8 mouse cellular contexts compared by ENCODE assay signal in genomic region chr9:80067221-80068027, GRCm38 (mm10). TPM values are rescaled to one million over a fixed set of nuclear protein-coding genes. Genes with fewer than 3 reads are reported as not detected.
A peak's percentile ranks its signal among the peaks of the same experiment; 100 is the strongest.
DNase-seq lines count a peak whose midpoint lies in the region; ATAC-seq and TF ChIP-seq lines count a peak whose summit lies in the region.

No protein-coding gene starts in this region.

- in situ Hi-C loops in Patski (cut with MboI; ENCODE audit: low pct_unique_long_range_greater_than_20kb), result no loop called here

- H3K9me3 ChIP-seq in hindbrain, embryonic 14.5 days (ENCODE audit: control insufficient read depth, low read length), result no peaks in the 10 kb centered on the region

- POLR2A ChIA-PET in Patski (lab: Charles Lee), result interaction anchor here (0.8 to 1.0 kb wide), 2 partner anchors 21 to 147 kb away, joined by 3 to 4 read pairs; no protein-coding TSS in a partner anchor

- under 1% methylated on average over 77 of the region's 93 CpGs for WGBS in hindbrain, embryonic 14.5 days

- H3K9ac ChIP-seq in hindbrain, embryonic 14.5 days, result peak overlapping the region; percentile 94

- peak overlapping the region; percentile 100 for H3K27ac ChIP-seq in hindbrain, embryonic 14.5 days

- peak; percentile 76 for ATAC-seq in Patski
- peak; percentile 83 for ATAC-seq in hindbrain, embryonic 14.5 days (ENCODE audit: low FRiP score)

- H3K36me3 ChIP-seq in hindbrain, embryonic 14.5 days (replicated peaks; ENCODE audit: control insufficient read depth, insufficient read depth), result no peaks in the 10 kb centered on the region

- peak overlapping the region; percentile 95 for H3K4me3 ChIP-seq in hindbrain, embryonic 14.5 days (replicated peaks; ENCODE audit: low read length)

- H3K4me2 ChIP-seq in hindbrain, embryonic 14.5 days (replicated peaks), result peak overlapping the region; percentile 63

- DNase-seq in Patski (ENCODE audit: low read depth, low spot score), result no peak
- peak; percentile 77 to 87 for DNase-seq in cerebellum, postnatal 25 days
- DNase-seq in frontal cortex, postnatal 36 days (ENCODE audit: low spot score in 2 of 2), result peak; percentile 70 to 75
- DNase-seq in hindbrain, embryonic 14.5 days (ENCODE audit: low spot score), result peak; percentile 69
- DNase-seq in layer of hippocampus, postnatal 36 days, result peak; percentile 75 to 77
- DNase-seq in lung, postnatal 36 days, result peak; percentile 60
- peak; percentile 45 for DNase-seq in retina, adult 2 months (ENCODE audit: low read depth, low spot score)
- DNase-seq in thymus, postnatal 14 days, result peak; percentile 78

- CTCF ChIA-PET in Patski (lab: Charles Lee), result interaction anchor here (1.8 kb wide), 1 partner anchor 14 kb away, joined by 7 read pairs; no protein-coding TSS in a partner anchor

- peak; percentile 44 for TF ChIP-seq CTCF in Patski (IDR thresholded peaks at IDR 0.05)

- H3K4me1 ChIP-seq in hindbrain, embryonic 14.5 days (replicated peaks; ENCODE audit: control insufficient read depth, insufficient read depth, low read length), result peaks cover 27% of the 10 kb centered on the region

- H3K27me3 ChIP-seq in Patski, result no peaks in the 10 kb centered on the region
- no peaks in the 10 kb centered on the region for H3K27me3 ChIP-seq in hindbrain, embryonic 14.5 days (ENCODE audit: control insufficient read depth, insufficient read depth, low read length)

RNA-seq across cellular contexts. Expression of gene Senp6, which starts 0.7 kb away (rescaled TPM):
- 120 TPM for polyA plus RNA-seq in Patski (2021)
- 61.1 and 63.2 TPM in 2 replicates for polyA plus RNA-seq in hindbrain, embryonic 14.5 days (2014; fragmentation: Nextera tagmentation; extraction: Ambion mirVana)
- total RNA-seq in layer of hippocampus, postnatal 36 days (2021), result 100 to 1,000 TPM; 107 TPM

RNA-seq across cellular contexts. Expression of gene Filip1, which starts 54.8 kb away (rescaled TPM):
- polyA plus RNA-seq in Patski (2021), result not detected
- polyA plus RNA-seq in hindbrain, embryonic 14.5 days (2014; fragmentation: Nextera tagmentation; extraction: Ambion mirVana), result 2.2 and 2.4 TPM in 2 replicates
- 10 to 100 TPM in 1 of 2 experiments, 1 to 10 TPM in 1; 8.5 to 10.3 TPM for total RNA-seq in layer of hippocampus, postnatal 36 days (2021)
